ENCODE assay signal across 11 mouse cellular contexts in the genomic region with DNA sequence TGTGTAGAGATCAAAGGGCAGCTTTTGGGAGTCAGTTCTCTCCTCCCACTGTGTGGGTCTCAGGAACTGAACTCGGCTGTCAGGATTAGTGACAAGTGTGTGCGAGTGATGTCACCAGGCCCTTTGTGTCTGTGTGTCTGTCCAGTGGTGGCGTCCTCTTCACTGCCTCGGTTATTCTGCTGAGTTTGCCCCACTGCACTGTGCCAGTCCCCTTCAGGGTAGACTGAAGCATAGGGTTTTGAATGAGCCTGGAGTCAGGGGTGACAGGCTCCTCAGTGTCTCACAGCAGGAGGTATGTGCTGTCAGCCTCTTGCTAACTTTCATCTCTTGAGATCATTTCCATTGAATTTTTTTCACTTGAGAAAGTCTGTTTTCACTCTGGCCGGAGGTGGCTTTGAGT.
"Had no signal": no experiment of that assay in that cellular context is flagged by ENCODE, and none has a peak within 500 bp of the region (broad histone marks: within the 10 kb centered on the region; RNA-seq: fewer than 3 reads in every experiment).

No protein-coding gene starts in this region.

- H3K4me1 ChIP-seq: limb, embryonic 13.5 days had no signal

- H3K4me2 ChIP-seq: limb, embryonic 13.5 days had no signal

- H3K27me3 ChIP-seq: limb, embryonic 13.5 days had no signal

- H3K9ac ChIP-seq: limb, embryonic 13.5 days; liver, embryonic 14.5 days had no signal

- H3K9me3 ChIP-seq: limb, embryonic 13.5 days had no signal

- H3K27ac ChIP-seq: kidney, postnatal 0 days; limb, embryonic 13.5 days; liver, embryonic 14.5 days had no signal

- H3K4me3 ChIP-seq: layer of hippocampus, adult 2 months; limb, embryonic 13.5 days had no signal

- DNase-seq: kidney, adult 11 months; kidney, adult 9 months; kidney, postnatal 36 days; left cerebral cortex, postnatal 4 days; lung, adult 18-20 months; right cerebral cortex, postnatal 14 days; thymus, postnatal 36 days had no signal
